Mouse (Mus musculus): ENCODE measurements around the gene Ctnnal1. TPM values are rescaled to one million over a fixed set of nuclear protein-coding genes. Genes with fewer than 3 reads are reported as not detected.

The Ctnnal1 gene
- total and polyA plus RNA-seq, 3 experiments: 2.3 to 6.3 TPM; not detected in 1

DNA sequence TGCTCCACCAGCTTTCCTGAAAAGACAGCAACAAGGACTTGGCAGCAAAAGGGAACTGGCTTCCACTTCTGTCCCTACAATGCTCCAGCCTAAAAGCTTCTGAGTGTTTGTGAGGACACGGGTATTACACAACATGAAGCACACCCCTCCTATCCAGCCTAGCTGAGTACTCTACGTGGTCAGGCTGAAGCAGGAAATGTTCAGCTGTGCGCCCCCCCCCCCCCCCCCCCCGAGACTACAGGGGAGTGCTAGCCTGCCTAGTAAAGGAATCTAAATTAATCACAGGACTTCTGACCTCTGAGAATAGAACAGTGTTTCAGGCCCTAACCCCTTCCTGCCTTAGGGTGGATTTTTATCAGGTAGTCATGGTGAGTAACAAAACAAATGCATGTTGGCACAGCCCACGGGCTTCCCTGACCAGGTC, 97.1 kb downstream of the Ctnnal1 start:
- Histone ChIP-seq H3K4me3 (ENCODE audit: control insufficient read depth in 1 of 2, insufficient read depth in 1 of 2, low read depth in 2 of 2, low read length in 2 of 2) (no peak overlapping the region), H3K27me3 (ENCODE audit: control insufficient read depth in 1 of 2, insufficient read depth in 2 of 2, low read length in 2 of 2) (no peaks in the 10 kb centered on the region), H3K9ac (ENCODE audit: control insufficient read depth, low read depth, low read length, poor library complexity, severe bottlenecking) (no peak overlapping the region), H3K27ac (ENCODE audit: control insufficient read depth, low read depth, low read length) (no peak overlapping the region), H3K4me1 (ENCODE audit: control insufficient read depth in 1 of 2, insufficient read depth in 2 of 2, low read length in 2 of 2) (no peaks in the 10 kb centered on the region), H3K36me3 (ENCODE audit: control insufficient read depth in 1 of 2, insufficient read depth in 2 of 2, low read length in 2 of 2) (peaks cover 0 to 24% of the 10 kb centered on the region in 2 experiments; a peak in 2 of 4 replicates), H3K79me2 (ENCODE audit: control insufficient read depth, insufficient read depth, low read length, poor library complexity) (no peaks in the 10 kb centered on the region), H3K9me3 (replicated peaks; ENCODE audit: insufficient read depth, low read length) (no peaks in the 10 kb centered on the region)
- no peak for TF ChIP-seq ELF1 (IDR thresholded peaks at IDR 0.05; ENCODE audit: low read depth, low read length)
- no peak for TF ChIP-seq USF1 (IDR thresholded peaks at IDR 0.05; ENCODE audit: low read depth, low read length)
- DNase-seq (ENCODE audit: low read depth, low spot score): no peak

Other genes with a start within 250 kb of the Ctnnal1 start
- gene Gm26657, start 125.1 kb downstream of the Ctnnal1 start, total RNA-seq (2012; rRNA removed): not detected in 2 replicates
- not detected for gene Gm26657, start 125.1 kb downstream of the Ctnnal1 start, polyA plus RNA-seq (2012; ENCODE audit: insufficient read depth in 1 of 2, insufficient read length in 2 of 2, low read depth in 1 of 2, low replicate concordance in 2 of 2, missing spikeins in 1 of 2)
- 0.10 TPM in 1 of 2 replicates, not detected in the other for gene Actl7b, start 123.7 kb downstream of the Ctnnal1 start, total RNA-seq (2012; rRNA removed)
- not detected for gene Actl7b, start 123.7 kb downstream of the Ctnnal1 start, polyA plus RNA-seq (2012; ENCODE audit: insufficient read depth in 1 of 2, insufficient read length in 2 of 2, low read depth in 1 of 2, low replicate concordance in 2 of 2, missing spikeins in 1 of 2)
- gene Actl7a, start 121.8 kb downstream of the Ctnnal1 start, total RNA-seq (2012; rRNA removed): 0.15 TPM in 1 of 2 replicates, not detected in the other
- gene Actl7a, start 121.8 kb downstream of the Ctnnal1 start, polyA plus RNA-seq (2012; ENCODE audit: insufficient read depth in 1 of 2, insufficient read length in 2 of 2, low read depth in 1 of 2, low replicate concordance in 2 of 2, missing spikeins in 1 of 2): under 1 TPM in 1 of 2 experiments, not detected in 1; 0.11 TPM
- 38.4 and 41.3 TPM in 2 replicates for gene Elp1, start 62.9 kb downstream of the Ctnnal1 start, total RNA-seq (2012; rRNA removed)
- gene Elp1, start 62.9 kb downstream of the Ctnnal1 start, polyA plus RNA-seq (2012; ENCODE audit: insufficient read depth in 1 of 2, insufficient read length in 2 of 2, low read depth in 1 of 2, low replicate concordance in 2 of 2, missing spikeins in 1 of 2): 100 to 1,000 TPM in 1 of 2 experiments, 10 to 100 TPM in 1; 38.0 to 144 TPM
- gene Fam206a, start 62.8 kb downstream of the Ctnnal1 start, total RNA-seq (2012; rRNA removed): 7.3 and 8.9 TPM in 2 replicates
- 10 to 100 TPM; 27.8 to 33.9 TPM for gene Fam206a, start 62.8 kb downstream of the Ctnnal1 start, polyA plus RNA-seq (2012; ENCODE audit: insufficient read depth in 1 of 2, insufficient read length in 2 of 2, low read depth in 1 of 2, low replicate concordance in 2 of 2, missing spikeins in 1 of 2)
- gene Tmem245, start 82.2 kb upstream of the Ctnnal1 start, total RNA-seq (2012; rRNA removed): 7.7 and 9.2 TPM in 2 replicates
- 10 to 100 TPM in 1 of 2 experiments, 1 to 10 TPM in 1; 7.3 to 15.0 TPM for gene Tmem245, start 82.2 kb upstream of the Ctnnal1 start, polyA plus RNA-seq (2012; ENCODE audit: insufficient read depth in 1 of 2, insufficient read length in 2 of 2, low read depth in 1 of 2, low replicate concordance in 2 of 2, missing spikeins in 1 of 2)
- not detected in 2 replicates for gene Frrs1l, start 125.2 kb upstream of the Ctnnal1 start, total RNA-seq (2012; rRNA removed)
- gene Frrs1l, start 125.2 kb upstream of the Ctnnal1 start, polyA plus RNA-seq (2012; ENCODE audit: insufficient read depth in 1 of 2, insufficient read length in 2 of 2, low read depth in 1 of 2, low replicate concordance in 2 of 2, missing spikeins in 1 of 2): not detected